9 mouse cellular contexts compared by ENCODE assay signal in the genomic region with DNA sequence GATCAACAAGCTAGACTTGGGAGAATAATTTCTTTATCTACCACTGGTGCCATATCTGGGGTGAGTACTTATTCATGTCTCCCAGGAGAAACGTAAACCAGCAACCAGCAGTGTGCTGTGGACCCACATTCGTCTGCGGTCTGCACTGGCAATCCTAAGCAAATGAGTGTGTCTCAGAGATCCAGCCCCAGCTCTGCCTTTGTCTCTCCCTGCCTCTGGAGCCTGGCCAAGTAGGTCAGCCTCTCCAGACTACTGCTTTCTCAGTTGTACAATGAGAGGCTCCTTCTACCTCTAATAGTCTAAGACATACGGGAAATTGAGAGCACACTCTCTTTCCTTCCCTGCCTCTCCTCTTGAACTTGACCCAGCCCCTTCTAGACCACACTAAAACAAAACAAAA.
DNase-seq lines count a peak whose midpoint lies in the region; ATAC-seq and TF ChIP-seq lines count a peak whose summit lies in the region.
"Had no signal": no experiment of that assay in that cellular context is flagged by ENCODE, and none has a peak within 500 bp of the region (broad histone marks: within the 10 kb centered on the region; RNA-seq: fewer than 3 reads in every experiment).

No protein-coding gene starts in this region.

- H3K27me3 ChIP-seq in heart, embryonic 12.5 days (replicated peaks) = no peaks in the 10 kb centered on the region
- no peaks in the 10 kb centered on the region for H3K27me3 ChIP-seq in Patski
- H3K27me3 ChIP-seq: megakaryocyte, embryonic 14.5 days had no signal

- no peaks in the 10 kb centered on the region for H3K36me3 ChIP-seq in heart, embryonic 12.5 days

- in situ Hi-C loops in Patski (cut with MboI; ENCODE audit: low pct_unique_long_range_greater_than_20kb) = no loop called here

- ATAC-seq in heart, embryonic 12.5 days (ENCODE audit: insufficient number of reproducible peaks, low FRiP score) = no peak
- ATAC-seq in Patski = peak; percentile 54

- POLR2A ChIA-PET in Patski (lab: Charles Lee) = no interaction called here

- no peaks in the 10 kb centered on the region; the same call in 1 of the 2 replicates for H3K4me1 ChIP-seq in heart, embryonic 12.5 days (replicated peaks)
- H3K4me1 ChIP-seq: megakaryocyte, embryonic 14.5 days had no signal

- 62% methylated on average over 4 of the region's 4 CpGs for WGBS in heart, embryonic 12.5 days

- H3K27ac ChIP-seq in heart, embryonic 12.5 days (ENCODE audit: poor library complexity, severe bottlenecking) = no peak overlapping the region

- no peak overlapping the region for H3K9ac ChIP-seq in heart, embryonic 12.5 days

- DNase-seq in heart, adult 18-20 months = peak; percentile 55 to 70
- no peak for DNase-seq in Patski (ENCODE audit: low read depth, low spot score)
- DNase-seq in cerebellum, postnatal 10 days = peak; percentile 84 to 88
- DNase-seq in layer of hippocampus, postnatal 36 days = peak; percentile 24 to 37
- peak; percentile 49 to 69 for DNase-seq in right cerebral cortex, adult 2 months (ENCODE audit: low spot score in 2 of 2)
- DNase-seq in thymus, postnatal 10 days (ENCODE audit: low spot score in 2 of 2) = no peak
- no peak for DNase-seq in adipocyte (ENCODE audit: low spot score)

- CTCF ChIA-PET in Patski (lab: Charles Lee) = no interaction called here

- no peak overlapping the region for H3K4me2 ChIP-seq in heart, embryonic 12.5 days

- no peak for TF ChIP-seq CTCF in Patski (IDR thresholded peaks at IDR 0.05)

- 0 out of 2 replicates have a peak, but pooled peaks cover 7% of the 10 kb centered on the region for H3K9me3 ChIP-seq in heart, embryonic 12.5 days (replicated peaks)

- no peak overlapping the region for H3K4me3 ChIP-seq in heart, embryonic 12.5 days
- H3K4me3 ChIP-seq: megakaryocyte, embryonic 14.5 days had no signal

Comparison
In these comparisons a context has a peak if more than half of its experiments do, and no peak if none do; other contexts are left out.
1. DNase-seq: peak in heart, adult 18-20 months (2 of 2), cerebellum, postnatal 10 days (2 of 2), layer of hippocampus, postnatal 36 days (2 of 2) and right cerebral cortex, adult 2 months (2 of 2); none in Patski (single experiment), thymus, postnatal 10 days (0 of 2) and adipocyte (single experiment).